Mouse (Mus musculus): ENCODE measurements around the gene Pxn. TPM values are rescaled to one million over a fixed set of nuclear protein-coding genes. Genes with fewer than 3 reads are reported as not detected.

Pxn gene
- total RNA-seq, 1 experiment from 2014 or later, result 85.9 TPM

DNA sequence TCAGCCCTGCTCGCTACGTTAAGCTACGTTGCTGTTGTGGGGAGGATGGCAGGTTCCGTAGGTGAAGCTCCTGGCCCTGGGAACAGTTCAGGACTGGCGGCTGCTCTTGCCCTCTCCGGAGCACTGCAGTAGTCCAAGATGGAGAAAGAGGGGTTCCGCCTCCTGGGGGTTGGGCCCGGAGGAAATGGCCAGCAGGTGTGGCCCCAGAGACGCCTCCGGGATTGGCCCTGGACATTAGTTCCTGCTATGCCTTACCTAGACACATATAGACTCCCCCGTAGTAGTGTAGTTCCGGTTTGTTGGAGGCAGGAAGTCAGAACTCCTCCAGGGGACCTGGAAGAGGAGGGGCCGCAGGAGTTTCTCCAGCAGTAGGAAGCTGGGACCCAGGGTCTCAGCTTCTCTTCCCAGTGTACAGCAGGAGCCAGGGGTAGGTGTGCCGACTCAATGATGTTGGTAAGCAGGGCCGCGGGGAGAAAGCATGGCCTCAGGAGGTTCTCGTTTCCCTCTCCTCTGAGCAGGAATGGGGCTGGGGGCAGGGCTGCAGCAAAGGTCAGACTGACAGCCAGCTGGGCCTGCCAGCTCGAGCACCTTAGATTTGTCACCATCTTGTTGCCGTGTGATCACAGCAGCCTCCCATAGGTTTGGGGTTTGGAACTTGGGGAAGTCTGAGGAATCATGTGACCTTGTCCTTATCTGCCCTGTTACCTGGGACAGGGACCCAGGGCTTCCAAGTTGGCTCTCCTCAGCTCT lies 36.3 kb downstream of the Pxn start:
- ATAC-seq (replicated peaks; ENCODE audit: insufficient number of reproducible peaks, low FRiP score, low TSS enrichment, poor library complexity, severe bottlenecking), result peak; percentile 51

DNA sequence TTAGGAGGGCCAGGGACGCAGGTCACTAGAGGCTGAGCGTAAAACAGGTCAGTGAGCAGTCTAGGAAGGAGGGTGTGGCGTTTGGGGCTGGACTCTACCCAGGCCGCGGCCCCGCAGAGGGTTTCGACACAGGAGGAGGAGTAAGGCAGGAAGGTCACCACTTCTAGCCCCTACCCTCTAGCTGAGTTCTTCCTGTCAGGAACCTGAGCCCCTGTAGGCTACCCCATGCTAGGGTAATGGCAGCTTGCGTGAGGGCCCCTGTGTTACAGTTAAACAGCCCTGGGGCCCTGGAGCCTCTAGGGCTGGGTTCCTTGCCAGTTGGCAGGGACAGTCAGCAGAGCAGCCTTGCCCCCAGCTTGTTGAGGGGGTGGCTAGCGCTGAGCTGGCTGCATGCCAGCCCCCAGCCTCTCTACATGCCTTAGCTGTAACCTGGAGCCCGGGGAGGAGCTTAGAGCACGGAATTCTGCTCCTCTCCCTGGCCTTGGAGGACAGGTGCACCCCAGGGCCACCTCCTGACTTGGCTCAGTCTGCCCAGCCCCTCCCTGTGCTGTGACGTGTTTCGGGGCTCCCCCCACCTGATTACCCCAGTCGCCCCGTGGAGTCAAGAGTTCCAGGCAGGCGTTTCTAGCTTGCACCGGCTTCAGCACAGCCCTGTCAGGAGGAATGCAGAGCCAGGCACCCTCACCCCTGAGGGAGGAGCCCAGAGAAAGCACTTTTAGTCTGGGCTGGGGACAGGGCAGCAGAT lies 37.2 kb downstream of the Pxn start:
- peak; percentile 36 for ATAC-seq (replicated peaks; ENCODE audit: insufficient number of reproducible peaks, low FRiP score, low TSS enrichment, poor library complexity, severe bottlenecking)

DNA sequence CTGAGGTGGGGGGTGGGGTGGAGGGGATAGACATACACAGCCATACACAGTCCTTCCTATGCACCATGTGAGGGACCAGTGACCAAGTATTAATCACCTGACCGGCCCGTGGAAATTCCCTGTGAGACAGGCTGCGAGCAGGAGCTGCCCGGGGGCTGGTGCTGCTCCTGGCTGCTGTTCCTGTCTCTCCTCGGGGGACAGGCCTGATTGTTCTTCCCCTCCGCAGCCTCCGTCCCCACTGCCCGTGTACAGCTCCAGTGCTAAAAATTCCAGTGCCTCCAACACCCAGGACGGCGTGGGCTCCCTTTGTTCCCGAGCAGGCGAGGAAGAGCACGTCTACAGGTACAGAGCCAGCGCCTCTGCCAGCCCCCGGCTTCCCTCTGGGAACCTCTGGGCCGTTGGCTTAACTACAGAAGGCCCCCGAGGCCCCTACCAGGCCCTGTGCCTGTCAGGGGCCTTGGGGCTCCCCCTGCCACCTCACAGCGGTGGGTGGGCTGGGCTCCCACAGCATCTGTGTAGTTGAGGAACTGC lies 38.2 kb downstream of the Pxn start:
- ATAC-seq (replicated peaks; ENCODE audit: insufficient number of reproducible peaks, low FRiP score, low TSS enrichment, poor library complexity, severe bottlenecking), result no peak

DNA sequence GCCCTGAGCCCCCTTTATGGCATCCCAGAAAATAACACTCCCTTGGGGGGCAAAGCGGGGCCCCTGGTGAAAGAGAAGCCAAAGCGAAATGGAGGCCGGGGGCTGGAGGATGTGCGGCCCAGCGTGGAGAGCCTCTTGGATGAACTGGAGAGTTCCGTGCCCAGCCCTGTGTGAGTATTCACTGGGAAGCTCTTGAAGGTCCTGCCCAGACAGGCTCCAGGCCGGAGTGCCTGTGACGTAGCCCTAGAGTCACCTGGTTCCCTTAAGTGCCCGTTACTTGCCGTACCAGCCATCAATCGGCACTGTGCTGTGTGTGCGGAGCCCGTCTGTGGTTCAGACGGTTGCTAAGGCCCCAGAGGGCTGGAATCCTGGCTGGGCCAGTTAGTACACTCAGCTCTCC lies 39.2 kb downstream of the Pxn start:
- no peak for ATAC-seq (replicated peaks; ENCODE audit: insufficient number of reproducible peaks, low FRiP score, low TSS enrichment, poor library complexity, severe bottlenecking)

DNA sequence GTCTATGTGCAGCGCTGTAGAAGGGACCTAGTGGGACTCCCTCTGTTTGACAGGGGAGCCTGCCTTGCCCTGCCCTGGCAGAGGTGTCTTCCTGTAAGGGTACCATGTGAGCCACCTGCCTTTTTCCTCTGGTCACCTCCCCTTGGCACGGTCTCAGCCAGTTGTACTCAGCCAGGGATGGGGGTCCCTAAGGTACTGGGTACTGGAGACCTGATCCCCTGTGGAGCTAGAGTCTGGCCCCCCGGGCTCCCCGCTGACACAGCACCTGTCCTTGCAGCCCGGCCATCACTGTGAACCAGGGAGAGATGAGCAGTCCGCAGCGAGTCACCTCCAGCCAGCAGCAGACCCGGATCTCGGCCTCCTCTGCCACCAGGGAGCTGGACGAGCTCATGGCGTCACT lies 40.1 kb downstream of the Pxn start:
- ATAC-seq (replicated peaks; ENCODE audit: insufficient number of reproducible peaks, low FRiP score, low TSS enrichment, poor library complexity, severe bottlenecking), result no peak

DNA sequence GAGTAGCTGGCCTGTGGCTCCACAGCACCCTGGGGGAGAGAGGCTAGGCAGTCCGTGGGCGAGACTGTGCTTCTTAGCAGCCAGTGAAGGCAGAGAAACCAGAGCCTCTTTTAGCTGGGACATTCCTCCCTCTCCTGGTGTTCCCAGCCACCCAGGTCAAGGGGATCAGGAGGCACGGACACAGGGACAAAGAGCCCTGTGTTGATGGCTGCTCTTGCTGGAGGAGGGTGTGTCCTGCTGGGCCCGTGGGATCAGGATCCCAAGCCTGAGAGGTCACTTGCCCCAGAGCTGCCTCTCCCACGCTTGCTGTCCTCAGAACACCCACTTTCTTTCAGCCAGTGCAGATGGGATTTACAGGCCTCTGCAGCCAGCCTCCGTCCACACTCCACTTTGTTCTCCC lies 40.5 kb downstream of the Pxn start:
- no peak for ATAC-seq (replicated peaks; ENCODE audit: insufficient number of reproducible peaks, low FRiP score, low TSS enrichment, poor library complexity, severe bottlenecking)

DNA sequence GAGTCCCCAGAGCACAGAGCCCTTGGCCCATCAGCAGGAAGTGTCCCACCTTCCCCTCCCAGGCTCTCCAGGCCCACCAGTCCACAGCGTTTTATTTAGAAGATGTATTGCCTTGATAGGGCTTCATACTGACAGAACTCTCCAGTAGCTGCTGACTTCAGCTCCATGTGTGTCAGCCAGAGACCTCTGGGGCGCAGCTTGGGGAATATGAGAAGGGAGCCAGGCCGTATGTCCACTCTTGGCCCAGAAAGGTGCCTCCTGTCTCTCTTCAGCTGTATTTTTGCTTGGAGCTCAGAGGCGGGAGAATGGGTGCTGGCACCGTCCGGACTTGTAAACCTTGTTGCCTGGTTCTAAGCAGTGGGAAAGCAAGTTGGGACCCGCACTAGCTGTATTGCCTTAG lies 40.9 kb downstream of the Pxn start:
- ATAC-seq (replicated peaks; ENCODE audit: insufficient number of reproducible peaks, low FRiP score, low TSS enrichment, poor library complexity, severe bottlenecking), result no peak

DNA sequence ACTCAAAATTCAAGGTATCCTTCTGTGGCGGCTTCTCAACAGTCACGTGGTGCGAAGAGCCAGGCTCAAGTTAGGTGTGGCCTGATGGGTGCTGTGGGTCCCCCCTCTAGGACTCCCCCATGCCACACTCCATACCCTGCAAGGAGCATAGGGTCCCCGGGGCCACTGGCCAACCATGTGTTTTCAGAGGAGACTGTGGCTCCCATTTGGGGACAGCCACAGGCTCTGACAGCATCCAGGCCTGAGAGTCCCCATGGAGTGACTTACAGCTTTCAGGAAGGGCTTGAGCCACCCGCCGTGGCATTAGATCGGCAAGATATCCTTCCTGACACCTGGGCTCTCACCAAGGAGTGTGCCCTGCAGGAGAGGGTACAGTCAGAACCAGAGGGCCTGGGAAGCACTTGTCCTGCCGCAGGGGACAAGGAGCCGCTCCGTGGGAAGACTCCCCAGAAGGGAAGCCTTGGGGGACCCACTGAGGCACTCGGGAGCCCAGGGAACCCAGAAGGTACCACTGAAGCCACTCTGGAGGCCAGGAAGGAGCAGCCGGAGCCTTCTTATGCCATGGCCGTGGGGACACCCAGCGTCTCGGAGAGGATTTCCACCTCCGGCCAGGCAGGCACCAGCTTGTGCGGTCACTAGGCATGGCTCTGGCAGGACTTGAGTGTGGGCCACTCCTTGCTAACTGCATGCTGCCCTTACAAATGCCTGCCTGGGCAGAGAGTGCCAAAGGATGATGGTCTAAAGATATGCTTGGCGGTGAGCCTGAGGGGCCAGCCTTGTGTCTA lies 42.2 kb downstream of the Pxn start:
- no peak for ATAC-seq (replicated peaks; ENCODE audit: insufficient number of reproducible peaks, low FRiP score, low TSS enrichment, poor library complexity, severe bottlenecking)

DNA sequence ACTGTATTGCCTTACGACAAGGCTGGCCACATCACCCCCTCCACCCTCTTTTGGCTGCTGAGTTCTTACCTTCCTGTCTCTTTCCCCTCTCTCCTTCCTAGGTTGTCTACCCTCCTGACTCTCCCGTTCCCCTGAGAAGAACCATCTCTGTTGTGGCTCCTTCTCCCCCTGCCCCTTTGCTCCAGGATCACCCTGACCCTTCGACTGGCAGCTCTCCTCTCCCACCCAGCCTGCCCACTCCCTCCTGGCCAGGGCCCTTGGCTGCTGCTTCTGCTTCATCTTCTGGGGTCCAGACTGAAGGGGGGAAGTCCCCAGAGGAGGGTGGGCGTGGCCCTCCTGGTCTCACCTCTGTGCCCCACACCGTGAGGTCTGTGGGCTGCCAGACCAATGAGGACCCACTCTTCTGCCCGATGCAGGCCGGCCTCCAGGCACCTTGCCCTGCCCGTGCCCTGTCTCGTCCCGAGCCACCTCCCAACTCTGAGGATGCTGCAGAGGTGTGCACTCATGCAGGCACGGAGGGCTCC lies 44.1 kb downstream of the Pxn start:
- no peak for ATAC-seq (replicated peaks; ENCODE audit: insufficient number of reproducible peaks, low FRiP score, low TSS enrichment, poor library complexity, severe bottlenecking)

DNA sequence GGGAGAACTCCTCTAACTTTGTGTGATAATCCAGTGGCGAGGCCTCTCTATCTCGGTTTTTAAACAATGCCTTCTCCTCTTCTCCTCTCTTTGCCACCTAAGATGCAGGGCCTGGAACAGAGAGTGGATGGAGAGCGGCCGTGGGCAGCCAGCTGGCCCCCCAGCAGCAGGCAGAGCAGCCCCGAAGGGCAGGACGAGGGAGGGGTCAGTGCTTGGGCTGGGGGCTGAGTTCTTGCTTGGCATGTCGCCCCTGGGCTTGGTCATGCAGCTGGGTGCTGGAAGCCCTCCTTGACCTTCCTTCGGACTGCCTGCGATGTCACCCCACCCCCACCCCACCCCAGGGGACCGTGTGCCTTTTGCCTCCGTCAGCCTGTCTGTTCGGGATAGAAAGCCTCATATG lies 44.9 kb downstream of the Pxn start:
- no peak for ATAC-seq (replicated peaks; ENCODE audit: insufficient number of reproducible peaks, low FRiP score, low TSS enrichment, poor library complexity, severe bottlenecking)

DNA sequence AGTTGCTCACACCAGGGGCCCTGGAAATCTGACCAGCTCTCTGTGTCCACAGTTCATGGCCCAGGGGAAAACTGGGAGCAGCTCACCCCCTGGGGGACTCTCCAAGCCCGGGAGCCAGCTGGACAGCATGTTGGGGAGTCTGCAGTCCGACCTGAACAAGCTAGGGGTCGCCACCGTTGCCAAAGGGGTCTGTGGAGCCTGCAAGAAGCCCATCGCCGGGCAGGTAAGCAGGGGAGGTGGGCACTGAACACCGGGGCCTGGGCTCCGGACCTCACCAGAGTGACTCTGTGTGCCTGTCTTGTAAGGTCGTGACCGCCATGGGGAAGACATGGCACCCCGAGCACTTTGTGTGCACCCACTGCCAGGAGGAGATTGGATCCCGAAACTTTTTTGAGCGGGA lies 45.3 kb downstream of the Pxn start:
- no peak for ATAC-seq (replicated peaks; ENCODE audit: insufficient number of reproducible peaks, low FRiP score, low TSS enrichment, poor library complexity, severe bottlenecking)

DNA sequence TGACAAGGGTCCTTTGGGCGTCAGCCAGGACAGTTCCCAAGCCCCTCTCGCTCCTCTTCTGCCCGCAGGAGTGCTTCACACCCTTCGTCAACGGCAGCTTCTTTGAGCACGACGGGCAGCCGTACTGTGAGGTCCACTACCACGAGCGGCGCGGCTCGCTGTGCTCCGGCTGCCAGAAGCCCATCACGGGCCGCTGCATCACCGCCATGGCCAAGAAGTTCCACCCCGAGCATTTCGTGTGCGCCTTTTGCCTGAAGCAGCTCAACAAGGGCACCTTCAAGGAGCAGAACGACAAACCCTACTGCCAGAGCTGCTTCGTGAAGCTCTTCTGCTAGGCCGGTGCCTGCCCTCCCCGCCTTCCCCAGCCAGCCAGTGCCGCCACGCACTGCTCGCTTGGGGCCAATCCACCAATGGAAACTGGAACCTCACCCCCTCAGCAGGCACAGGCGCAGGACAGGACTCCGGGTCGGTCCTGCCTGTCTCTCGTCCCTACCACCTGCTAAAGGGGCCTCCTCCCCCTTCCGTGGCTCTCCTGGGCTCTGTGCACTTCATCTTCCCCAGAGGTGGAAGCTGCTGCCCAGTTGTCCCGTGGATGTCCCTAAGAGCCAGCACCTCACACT lies 47.4 kb downstream of the Pxn start:
- ATAC-seq (replicated peaks; ENCODE audit: insufficient number of reproducible peaks, low FRiP score, low TSS enrichment, poor library complexity, severe bottlenecking), result no peak

DNA sequence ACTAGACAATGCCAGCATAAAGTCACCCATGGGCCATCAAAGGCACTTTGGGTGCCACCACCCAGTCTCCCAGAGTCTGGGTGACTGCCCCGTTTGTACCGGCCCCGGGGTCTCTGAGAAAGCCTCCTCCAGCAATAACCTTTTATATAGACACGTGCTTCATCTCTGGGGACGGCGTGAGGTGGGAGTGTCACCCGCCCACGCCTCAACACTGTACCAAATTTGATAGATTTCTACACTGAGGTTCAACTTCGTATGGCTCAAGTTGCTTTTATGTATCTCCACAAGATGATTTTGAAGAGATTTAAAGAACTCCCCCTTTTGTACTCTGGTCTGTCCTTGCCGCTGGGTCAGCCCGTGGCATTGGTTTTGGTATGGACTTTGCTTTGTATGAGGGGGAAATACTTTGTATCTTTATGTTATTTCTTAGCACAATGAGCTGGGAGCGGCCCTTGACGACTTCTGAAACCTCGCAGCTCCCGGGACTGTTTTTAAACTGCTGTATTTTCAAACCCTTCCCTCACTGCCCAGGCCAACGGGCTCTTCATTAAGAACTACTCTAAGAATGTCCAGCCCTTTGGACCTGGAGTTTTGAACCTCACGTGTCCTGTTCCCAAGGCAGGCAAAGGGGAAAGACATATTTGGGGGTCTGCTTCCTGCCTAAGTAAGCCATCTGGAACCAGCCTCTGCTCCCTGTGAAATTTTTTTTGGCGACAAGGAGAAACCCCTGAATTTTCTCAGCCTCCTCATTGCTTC lies 48.2 kb downstream of the Pxn start:
- ATAC-seq (replicated peaks; ENCODE audit: insufficient number of reproducible peaks, low FRiP score, low TSS enrichment, poor library complexity, severe bottlenecking), result no peak

DNA sequence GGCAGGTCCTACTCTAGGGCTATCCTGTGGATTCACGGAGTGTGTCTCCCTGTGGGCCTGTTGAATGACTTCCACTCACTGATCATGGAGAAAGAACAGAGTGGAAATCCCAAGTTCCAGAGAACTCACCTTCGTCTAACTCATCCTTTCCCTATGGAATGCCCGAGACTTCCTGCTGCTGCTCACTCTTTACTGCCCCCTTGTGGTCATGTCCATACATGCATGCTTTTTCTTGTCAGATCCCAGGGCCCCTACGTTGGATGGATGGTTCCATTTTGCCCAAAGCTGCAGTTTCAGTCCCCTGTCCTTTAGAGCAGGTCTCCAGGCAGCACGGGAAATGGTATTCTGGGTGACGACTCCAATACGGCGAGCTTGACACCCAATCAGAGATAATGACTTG lies 49.7 kb downstream of the Pxn start:
- no peak for ATAC-seq (replicated peaks; ENCODE audit: insufficient number of reproducible peaks, low FRiP score, low TSS enrichment, poor library complexity, severe bottlenecking)

DNA sequence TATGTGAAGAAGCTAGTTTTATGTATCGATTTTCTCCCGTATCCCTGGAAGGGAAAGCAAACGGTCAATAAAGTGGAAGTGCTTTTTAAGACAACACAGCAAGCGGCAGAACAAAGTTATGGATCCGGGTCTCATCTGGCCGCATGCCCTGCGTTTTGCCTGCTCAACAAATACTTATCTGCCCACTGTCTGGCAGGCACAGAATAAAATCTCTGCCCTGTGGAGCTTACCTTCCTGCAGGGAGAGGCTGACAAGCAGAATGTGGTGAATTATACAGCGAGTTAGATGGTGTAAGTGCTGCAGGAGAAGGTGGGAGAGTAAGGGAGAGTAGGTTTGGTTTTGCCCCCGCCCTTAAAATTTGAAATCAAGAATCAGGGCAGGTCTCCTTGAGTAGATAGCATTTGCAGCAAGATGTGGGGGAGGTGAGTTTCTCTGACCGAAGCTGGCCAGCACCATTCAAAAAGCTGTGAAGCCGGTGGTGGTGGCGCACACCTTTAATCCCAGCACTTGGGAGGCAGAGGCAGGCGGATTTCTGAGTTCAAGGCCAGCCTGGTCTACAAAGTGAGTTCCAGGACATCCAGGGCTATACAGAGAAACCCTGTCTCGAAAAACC lies 51.8 kb downstream of the Pxn start:
- ATAC-seq (replicated peaks; ENCODE audit: insufficient number of reproducible peaks, low FRiP score, low TSS enrichment, poor library complexity, severe bottlenecking), result no peak

DNA sequence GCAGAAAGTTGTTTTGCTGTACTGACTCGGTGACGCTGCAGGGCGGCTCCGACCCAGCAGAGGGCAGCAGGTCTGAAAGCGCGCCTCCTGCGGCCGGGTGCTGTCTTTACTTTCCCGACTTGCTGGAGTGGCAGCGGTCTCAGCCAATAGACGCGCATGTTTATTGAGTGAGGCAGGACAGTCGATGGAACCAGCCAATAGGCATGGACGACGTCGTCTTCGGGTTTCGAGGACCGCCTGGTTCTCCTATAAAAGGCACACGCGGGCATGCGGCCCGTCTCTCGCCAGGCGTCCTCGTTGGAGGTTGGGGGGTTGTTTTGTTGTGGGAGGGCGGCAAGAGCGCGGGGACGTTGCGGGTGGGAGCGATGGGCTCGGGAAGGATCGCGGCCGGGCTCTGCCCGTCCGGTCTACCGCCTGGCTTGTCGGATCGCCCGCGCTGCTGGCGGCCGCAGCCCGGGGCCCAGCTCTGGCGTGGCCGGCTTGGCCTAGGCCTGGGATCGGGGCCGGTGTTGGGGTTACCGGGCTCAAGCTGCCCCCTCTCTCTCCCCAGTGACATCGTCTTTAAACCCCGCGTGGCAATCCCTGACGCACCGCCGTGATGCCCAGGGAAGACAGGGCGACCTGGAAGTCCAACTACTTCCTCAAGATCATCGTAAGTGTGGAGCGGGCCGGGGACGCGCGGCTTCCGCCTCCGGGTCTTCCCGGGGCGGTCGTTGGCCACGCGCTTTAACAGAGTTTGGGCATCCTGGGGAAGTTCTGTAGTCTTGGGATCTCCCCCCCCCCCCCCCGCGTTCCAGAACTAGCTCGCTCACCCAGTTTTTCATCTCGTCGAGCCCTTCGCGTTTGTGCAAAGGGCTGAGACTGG lies 53.0 kb downstream of the Pxn start, which contains the start of gene Rplp0:
Gene Rplp0, plus strand, starts transcription at position 231 of the 865 bp plus-strand sequence.
- peak; percentile 99 for ATAC-seq (replicated peaks; ENCODE audit: insufficient number of reproducible peaks, low FRiP score, low TSS enrichment, poor library complexity, severe bottlenecking)
